Mouse (Mus musculus) T-helper 17 cell (primary cell): ENCODE data around the gene Olfr464.

Experiments used
- in situ Hi-C, 2 experiments: fragments of 300-600 bp; cut with MboI, MseI; formaldehyde crosslinking; loops; 1 replicate in 1 of 2; 2 replicates in 1 of 2; pipeline ENCODE4 v1.15.1; 2025; ENCODE audit warnings: high pct_unique_total_duplicates in 2 of 2

The Olfr464 gene

GRCm38 (mm10) chr11:87920966-87921365 lies at the start of gene Olfr464:
Gene Olfr464, minus strand, starts transcription at chr11:87920967.
- in situ Hi-C loops = no loop called here

- in situ Hi-C loops = loop anchor here (5.0 kb wide), 2 partner anchors 239 to 859 kb away; no protein-coding TSS in a partner anchor
Measured at GRCm38 (mm10) chr11:87968356-87969122, 47.8 kb upstream of the Olfr464 start.

GRCm38 (mm10) chr11:87967692-87968289 lies 47.0 kb upstream of the Olfr464 start:
- in situ Hi-C loops = loop anchor here (5.0 kb wide), 2 partner anchors 240 to 860 kb away; no protein-coding TSS in a partner anchor

GRCm38 (mm10) chr11:87966214-87966613 lies 45.4 kb upstream of the Olfr464 start:
- in situ Hi-C loops = loop anchor here (5.0 kb wide), 2 partner anchors 241 to 861 kb away; no protein-coding TSS in a partner anchor

GRCm38 (mm10) chr11:87965293-87965692 lies 44.5 kb upstream of the Olfr464 start:
- in situ Hi-C loops = loop anchor here (5.0 kb wide), 2 partner anchors 242 to 862 kb away; no protein-coding TSS in a partner anchor

GRCm38 (mm10) chr11:87957066-87957465 lies 36.3 kb upstream of the Olfr464 start:
- in situ Hi-C loops = no loop called here

GRCm38 (mm10) chr11:87955144-87955543 lies 34.4 kb upstream of the Olfr464 start:
- in situ Hi-C loops = no loop called here

- in situ Hi-C loops = loop anchor here in 1 of 2 experiments (10.0 to 25.0 kb wide), 2 partner anchors 1095 to 1337 kb away; no protein-coding TSS in a partner anchor
Measured at GRCm38 (mm10) chr11:87949990-87950389, 29.2 kb upstream of the Olfr464 start.

- in situ Hi-C loops = loop anchor here in 1 of 2 experiments (25.0 kb wide), 1 partner anchor 1352 kb away; no protein-coding TSS in a partner anchor
Measured at GRCm38 (mm10) chr11:87935467-87935866, 14.7 kb upstream of the Olfr464 start.

GRCm38 (mm10) chr11:87933731-87934130 lies 13.0 kb upstream of the Olfr464 start:
- in situ Hi-C loops = loop anchor here in 1 of 2 experiments (25.0 kb wide), 1 partner anchor 1354 kb away; no protein-coding TSS in a partner anchor

GRCm38 (mm10) chr11:87930348-87930747 lies 9.6 kb upstream of the Olfr464 start:
- in situ Hi-C loops = loop anchor here in 1 of 2 experiments (25.0 kb wide), 1 partner anchor 1357 kb away; no protein-coding TSS in a partner anchor

- in situ Hi-C loops = no loop called here
Measured at GRCm38 (mm10) chr11:87920301-87920700, 466 bp downstream of the Olfr464 start.

GRCm38 (mm10) chr11:87916005-87916404 lies 4.8 kb downstream of the Olfr464 start:
- in situ Hi-C loops = no loop called here

- in situ Hi-C loops = loop anchor here in 1 of 2 experiments (10.0 kb wide), 1 partner anchor 1760 kb away; no protein-coding TSS in a partner anchor
Measured at GRCm38 (mm10) chr11:87904331-87904730, 16.4 kb downstream of the Olfr464 start.

GRCm38 (mm10) chr11:87897287-87897686 lies 23.5 kb downstream of the Olfr464 start, which contains the start of gene Olfr463:
Gene Olfr463, minus strand, starts transcription at chr11:87897387.
- in situ Hi-C loops = no loop called here

GRCm38 (mm10) chr11:87892168-87892567 lies 28.6 kb downstream of the Olfr464 start, which contains the start of gene Olfr462:
Gene Olfr462, minus strand, starts transcription at chr11:87892268.
- in situ Hi-C loops = no loop called here

- in situ Hi-C loops = no loop called here
Measured at GRCm38 (mm10) chr11:87884856-87885255, 35.9 kb downstream of the Olfr464 start.

GRCm38 (mm10) chr11:87883493-87883892 lies 37.3 kb downstream of the Olfr464 start:
- in situ Hi-C loops = no loop called here

- in situ Hi-C loops = no loop called here
Measured at GRCm38 (mm10) chr11:87881714-87882113, 39.1 kb downstream of the Olfr464 start.

GRCm38 (mm10) chr11:87879826-87880225 lies 40.9 kb downstream of the Olfr464 start:
- in situ Hi-C loops = no loop called here

GRCm38 (mm10) chr11:87875436-87875835 lies 45.3 kb downstream of the Olfr464 start, which contains the start of gene Epx:
Gene Epx, minus strand, starts transcription at chr11:87875536.
- in situ Hi-C loops = no loop called here

GRCm38 (mm10) chr11:87871766-87872165 lies 49.0 kb downstream of the Olfr464 start:
- in situ Hi-C loops = no loop called here
